Mouse (Mus musculus) hindbrain, postnatal 0 days (tissue): ENCODE measurements around the gene Mef2d. TPM values are rescaled to one million over a fixed set of nuclear protein-coding genes. Genes with fewer than 3 reads are reported as not detected.

Experiments used
- ATAC-seq: fragments of 200-750 bp; cut with Nextera tagmentation; 2 replicates; pipeline ENCODE4 v1.8.0; 2017; ENCODE audit warnings: mild to moderate bottlenecking, moderate TSS enrichment, moderate library complexity
- DNase-seq: peaks from one replicate; pipeline ENCODE4 v3.0.0-alpha.2; 2015; ENCODE audit warnings: low spot score
- H3K27ac ChIP-seq: fragments of 300-500 bp; sonication (generic); 2 replicates; pipeline ENCODE4 v1.5.1; 2014; ENCODE audit warnings: mild to moderate bottlenecking
- H3K27me3 ChIP-seq: fragments of 300-500 bp; sonication (generic); 2 replicates; pipeline ENCODE4 v1.6.1; 2014; ENCODE audit warnings: low read length, mixed read lengths; ENCODE audit not compliant: insufficient read depth
- H3K36me3 ChIP-seq: fragments of 300-500 bp; sonication (generic); 2 replicates; pipeline ENCODE4 v1.6.1; 2014; ENCODE audit warnings: low read length, mixed read lengths; ENCODE audit not compliant: insufficient read depth
- H3K4me1 ChIP-seq: fragments of 300-500 bp; sonication (generic); 2 replicates; pipeline ENCODE4 v1.6.1; 2014; ENCODE audit warnings: antibody characterized with exemption, low read length, mixed read lengths; ENCODE audit not compliant: insufficient read depth
- H3K4me2 ChIP-seq: fragments of 300-500 bp; sonication (generic); 2 replicates; pipeline ENCODE4 v1.6.1; 2014; ENCODE audit warnings: low read depth, mild to moderate bottlenecking, low read length, moderate library complexity, mixed read lengths
- H3K4me3 ChIP-seq: fragments of 300-500 bp; sonication (generic); 2 replicates; pipeline ENCODE4 v1.5.1; 2014; ENCODE audit warnings: low read length
- H3K9ac ChIP-seq: fragments of 300-500 bp; sonication (generic); replicated peaks from 2 replicates; pipeline ENCODE4 v1.6.1; 2014; ENCODE audit warnings: mild to moderate bottlenecking, low read length, moderate library complexity, mixed read lengths
- H3K9me3 ChIP-seq: fragments of 300-500 bp; sonication (generic); 2 replicates; pipeline ENCODE4 v1.6.1; 2016; ENCODE audit warnings: low read length, mixed read lengths
- CTCF ChIP-seq: IDR thresholded peaks from 2 replicates; pipeline ENCODE4 v1.5.1; 2016; ENCODE audit warnings: antibody characterized with exemption, control low read depth, low read depth
- WGBS: fragments of 180-500 bp; shearing (Covaris S2); extraction: QIAGEN DNeasy Blood & Tissue Kit; methylation state at CpG from one replicate; pipeline ENCODE4 v1.1.7; 2014; 5-methylcytosine and 5-hydroxymethylcytosine counted together
- polyA plus RNA-seq: library from polyadenylated mRNA; unstranded; fragments of >200 nt; fragmentation: Nextera tagmentation; extraction: Ambion mirVana; gene quantifications from 2 replicates; pipeline ENCODE4 v1.2.1, GENCODE M21; 2015
- total RNA-seq: library from RNA; depleted of rRNA; stranded (reverse); fragments of >200 nt; gene quantifications from 2 replicates; pipeline ENCODE4 v1.2.3, GENCODE M21; 2014

The Mef2d gene
- total and polyA plus RNA-seq, 2 experiments from 2014 or later, result 19.2 to 50.3 TPM

DNA sequence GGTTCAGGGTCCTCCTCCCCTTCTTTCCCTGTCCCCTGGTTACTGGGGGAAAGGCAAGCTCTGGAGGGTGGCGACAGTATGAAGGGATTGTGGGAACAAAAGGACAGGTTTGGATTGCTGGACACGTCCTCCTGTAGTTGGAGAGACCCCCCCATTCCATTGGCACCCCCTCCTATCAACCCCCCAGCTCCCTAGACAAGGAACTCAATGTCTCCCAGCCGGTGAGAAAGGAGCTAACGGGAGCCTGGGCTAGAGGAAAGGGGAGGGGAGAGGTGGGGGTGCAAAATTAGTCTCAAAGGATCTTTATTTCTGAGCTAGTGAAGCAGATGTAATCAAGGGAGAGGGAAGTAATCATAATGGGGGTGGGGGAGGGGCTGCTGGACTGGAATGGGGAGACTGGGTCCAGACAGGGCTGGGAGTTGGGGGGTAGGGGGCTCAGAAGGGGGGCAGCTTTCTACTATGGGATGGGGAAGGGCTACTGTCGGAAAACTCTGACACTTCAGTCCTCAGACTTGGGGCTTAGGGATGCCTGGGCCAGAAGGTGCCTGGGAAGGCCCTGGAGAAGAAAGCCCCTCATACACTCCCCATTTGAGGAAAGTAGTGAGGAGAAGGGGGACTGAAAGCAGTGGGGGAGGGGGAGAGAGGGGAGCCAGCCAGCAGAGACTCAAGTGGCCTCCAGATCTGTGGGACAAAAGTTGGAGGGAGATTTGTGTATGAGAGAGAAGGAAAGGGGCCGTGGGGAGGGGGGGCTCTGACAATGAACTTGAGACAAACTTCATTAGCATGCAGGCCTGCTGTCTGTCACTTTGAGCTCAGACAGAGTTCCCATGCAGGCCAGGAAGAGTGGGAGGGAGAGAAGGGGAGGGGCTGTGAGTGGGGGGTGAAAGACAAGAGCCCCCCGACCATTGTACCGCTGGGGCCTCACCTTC, 63.7 kb downstream of the Mef2d start:
- TF ChIP-seq CTCF, result no peak
- Histone ChIP-seq H3K27me3 (no peaks in the 10 kb centered on the region), H3K27ac (peak overlapping the region; percentile 94), H3K4me2 (peak overlapping the region; percentile 66), H3K4me1 (peaks cover 49% of the 10 kb centered on the region), H3K9me3 (no peaks in the 10 kb centered on the region), H3K4me3 (peak overlapping the region; percentile 57), H3K36me3 (no peaks in the 10 kb centered on the region), H3K9ac (peak overlapping the region; percentile 81)
- DNase-seq (peak; percentile 85), ATAC-seq (peak; percentile 84)
- 4% methylated on average over 8 of the region's 8 CpGs for WGBS

DNA sequence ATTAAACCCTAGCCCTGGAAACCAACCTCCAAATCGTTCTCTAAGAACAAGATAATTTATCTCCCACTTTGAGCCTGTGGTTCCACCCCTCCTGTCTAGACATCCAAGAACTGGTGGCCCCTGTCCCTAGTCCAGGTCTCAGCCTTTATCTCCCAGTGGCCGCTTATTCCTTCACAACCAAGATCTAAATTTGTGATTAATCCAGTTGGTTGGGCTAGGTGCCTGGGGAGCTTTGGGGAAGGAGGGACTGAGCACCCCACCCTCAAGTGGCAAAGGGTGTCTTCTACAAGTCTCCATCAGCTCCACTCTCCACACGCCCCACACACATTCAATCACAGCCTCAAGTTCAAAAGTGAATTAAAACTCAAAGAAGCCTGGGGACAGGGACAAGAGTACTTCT, 64.3 kb downstream of the Mef2d start:
- peak; percentile 24; the same call in 1 of the 2 replicates for ATAC-seq
- Histone ChIP-seq H3K4me2 (peak overlapping the region; percentile 66), H3K4me1 (peaks cover 48% of the 10 kb centered on the region), H3K27me3 (no peaks in the 10 kb centered on the region), H3K27ac (peak overlapping the region; percentile 94), H3K9ac (peak overlapping the region; percentile 81), H3K4me3 (peak overlapping the region; percentile 57), H3K36me3 (no peaks in the 10 kb centered on the region), H3K9me3 (no peaks in the 10 kb centered on the region)
- no peak for TF ChIP-seq CTCF
- WGBS, result 4% methylated on average over 3 of the region's 3 CpGs
- DNase-seq, result peak; percentile 54

DNA sequence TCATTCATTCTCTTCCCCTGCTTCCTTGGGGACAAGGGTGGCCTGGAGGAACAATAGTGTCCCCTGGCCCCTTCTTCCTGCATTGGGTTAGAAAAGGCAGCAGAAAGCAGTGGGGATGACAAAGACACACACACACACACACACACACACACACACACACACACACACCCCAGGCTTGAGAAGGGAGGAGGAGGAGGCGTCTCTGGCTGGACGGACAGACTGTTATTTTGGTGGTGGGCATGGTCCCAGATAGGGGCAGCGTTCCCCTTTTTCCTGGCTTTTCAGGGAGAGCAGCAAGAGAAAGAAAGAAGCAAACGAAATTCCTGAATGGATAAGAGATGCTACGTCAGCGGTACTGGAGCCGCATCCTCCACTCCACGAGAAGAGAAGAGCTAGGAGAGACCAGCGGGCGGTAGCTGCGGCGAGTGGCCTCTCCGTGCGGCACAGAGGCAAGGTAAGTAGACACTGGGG, 64.8 kb downstream of the Mef2d start:
- ATAC-seq (peak; percentile 33), DNase-seq (peak; percentile 81)
- Histone ChIP-seq H3K27me3 (no peaks in the 10 kb centered on the region), H3K36me3 (no peaks in the 10 kb centered on the region), H3K9ac (peak overlapping the region; percentile 81), H3K4me1 (peaks cover 44% of the 10 kb centered on the region), H3K4me3 (peak overlapping the region; percentile 57), H3K9me3 (no peaks in the 10 kb centered on the region), H3K4me2 (peak overlapping the region; percentile 66), H3K27ac (peak overlapping the region; percentile 94)
- WGBS, result under 1% methylated on average over 14 of the region's 14 CpGs
- TF ChIP-seq CTCF, result no peak

DNA sequence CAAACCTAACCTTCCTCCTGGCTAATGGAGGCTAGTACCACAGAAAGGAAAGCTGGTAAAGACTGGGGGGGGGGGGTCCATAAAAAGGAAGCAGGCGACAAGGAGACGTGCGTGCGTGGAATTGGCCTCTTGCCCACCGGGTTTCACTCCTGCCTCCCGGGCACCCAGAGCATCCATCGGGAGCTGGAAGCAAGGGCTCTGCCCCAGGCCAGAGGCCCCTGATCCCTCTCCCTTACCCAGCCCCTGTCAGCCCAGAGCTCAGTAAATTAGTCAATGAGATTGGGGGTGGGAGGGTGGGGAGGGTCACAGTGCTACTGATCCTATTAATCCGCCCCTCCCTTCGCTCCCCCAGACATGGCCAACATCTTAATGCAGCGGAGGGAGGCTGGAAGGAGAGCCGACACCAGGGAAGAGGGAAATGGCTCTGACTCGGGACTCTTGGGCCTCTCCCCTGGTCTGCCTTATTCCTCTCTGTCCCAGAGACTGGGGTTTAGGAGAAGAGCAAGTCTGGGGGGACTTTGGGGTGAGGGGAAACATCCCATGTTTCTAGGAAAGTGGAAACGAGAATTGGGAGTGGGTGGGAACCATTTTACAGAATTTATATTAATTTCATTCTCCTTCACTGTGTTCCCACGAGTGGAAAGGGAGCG, 65.4 kb downstream of the Mef2d start:
- Histone ChIP-seq H3K9ac (peak overlapping the region; percentile 81), H3K36me3 (no peaks in the 10 kb centered on the region), H3K27me3 (0 out of 2 replicates have a peak, but pooled peaks cover 4% of the 10 kb centered on the region), H3K9me3 (no peaks in the 10 kb centered on the region), H3K4me1 (peaks cover 41% of the 10 kb centered on the region), H3K4me2 (peak overlapping the region; percentile 66), H3K27ac (peak overlapping the region; percentile 94), H3K4me3 (peak overlapping the region; percentile 57)
- TF ChIP-seq CTCF, result no peak
- ATAC-seq, result no peak
- peak; percentile 71 for DNase-seq
- 1% methylated on average over 14 of the region's 15 CpGs for WGBS

DNA sequence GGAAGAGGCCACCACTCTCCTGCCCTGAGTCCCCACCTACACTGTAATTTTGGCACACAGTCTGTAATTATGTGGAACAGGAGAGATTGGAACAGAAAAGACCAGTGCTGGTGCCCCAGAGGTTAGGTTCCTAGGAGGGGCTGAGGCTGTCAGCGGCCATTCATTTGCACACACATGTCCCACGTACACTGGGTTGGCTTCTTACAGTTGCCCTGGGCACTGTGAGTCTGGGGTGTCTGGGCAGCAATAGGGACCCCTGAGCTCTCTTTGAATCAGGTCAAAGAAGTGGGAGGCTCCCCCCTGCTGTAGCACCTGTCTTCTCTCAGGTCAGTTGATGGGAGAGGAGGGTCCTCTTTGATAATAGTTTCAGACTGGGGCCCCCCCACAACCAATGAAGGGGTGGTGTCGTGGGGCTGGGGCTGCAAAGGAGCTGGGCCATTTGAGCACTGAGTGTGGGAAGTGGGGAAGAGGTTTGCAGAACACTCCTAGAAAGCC, 66.1 kb downstream of the Mef2d start:
- ATAC-seq (no peak), DNase-seq (peak; percentile 37)
- WGBS, result 3% methylated on average over 3 of the region's 3 CpGs
- Histone ChIP-seq H3K9ac (peak overlapping the region; percentile 81), H3K4me3 (peak overlapping the region; percentile 57), H3K9me3 (no peaks in the 10 kb centered on the region), H3K4me1 (peaks cover 40% of the 10 kb centered on the region), H3K4me2 (peak overlapping the region; percentile 66), H3K27me3 (0 out of 2 replicates have a peak, but pooled peaks cover 4% of the 10 kb centered on the region), H3K36me3 (no peaks in the 10 kb centered on the region), H3K27ac (peak overlapping the region; percentile 94)
- TF ChIP-seq CTCF, result no peak

DNA sequence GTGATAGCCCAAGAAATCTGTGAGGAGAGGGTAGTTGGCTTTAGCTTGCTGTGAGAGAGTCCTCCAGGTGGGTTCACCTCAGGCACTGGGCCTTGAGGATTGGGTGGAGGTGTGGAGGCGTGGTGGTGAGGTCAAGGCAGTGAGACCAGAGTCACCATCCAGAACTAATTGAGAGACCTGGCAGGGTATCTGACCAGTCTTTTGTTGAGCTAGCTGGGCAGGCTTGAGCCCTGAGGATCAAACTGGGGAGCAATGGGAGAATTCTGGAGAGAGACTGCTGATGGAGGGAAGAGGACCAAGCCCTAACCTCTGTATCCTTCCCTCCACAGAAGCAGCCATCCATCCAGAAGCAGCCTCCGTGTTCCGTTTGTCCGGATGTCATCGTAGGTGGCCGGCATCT, 67.1 kb downstream of the Mef2d start:
- Histone ChIP-seq H3K9ac (peak overlapping the region; percentile 81), H3K4me1 (peaks cover 34% of the 10 kb centered on the region), H3K9me3 (no peaks in the 10 kb centered on the region), H3K27me3 (0 out of 2 replicates have a peak, but pooled peaks cover 4% of the 10 kb centered on the region), H3K27ac (peak overlapping the region; percentile 94), H3K36me3 (no peaks in the 10 kb centered on the region), H3K4me2 (peak overlapping the region; percentile 66), H3K4me3 (peak overlapping the region; percentile 57)
- ATAC-seq (no peak), DNase-seq (peak; percentile 9)
- no peak for TF ChIP-seq CTCF
- WGBS, result 1% methylated on average over 6 of the region's 6 CpGs
